Mouse (Mus musculus): ENCODE measurements around the gene Ap2b1. TPM values are rescaled to one million over a fixed set of nuclear protein-coding genes. Genes with fewer than 3 reads are reported as not detected.

The Ap2b1 gene
- polyA plus RNA-seq, 1 experiment, result 26.5 TPM

- no peak overlapping the region for H3K4me3 ChIP-seq (ENCODE audit: insufficient read depth, low read depth, low read length)
- no peak overlapping the region for H3K27ac ChIP-seq (replicated peaks; ENCODE audit: low read depth, low read length)
- H3K4me1 ChIP-seq (ENCODE audit: control insufficient read depth, insufficient read depth, insufficient read length, low read length), result no peaks in the 10 kb centered on the region; the same call in 1 of the 2 replicates
Measured at GRCm38 (mm10) chr11:83406391-83406790, 107.6 kb downstream of the Ap2b1 start.

DNA sequence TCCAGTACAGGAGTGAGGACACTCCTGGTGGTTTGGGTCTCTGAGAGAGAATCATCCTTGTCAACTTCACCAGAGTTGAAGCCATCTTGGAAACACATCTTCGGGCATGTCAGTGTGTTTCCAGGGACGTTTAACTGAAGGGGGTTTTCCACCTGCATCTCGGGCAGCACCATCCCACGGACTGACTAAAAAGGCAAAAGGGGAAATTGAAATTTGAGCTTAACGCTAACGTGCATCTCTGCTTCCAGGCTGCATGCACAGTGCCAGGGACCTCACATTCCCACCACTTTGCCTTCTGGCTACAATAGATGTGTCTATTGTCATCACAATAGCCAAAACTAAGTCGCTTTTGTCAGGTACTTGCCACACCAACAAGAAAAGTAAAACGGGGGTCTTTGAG, 109.4 kb downstream of the Ap2b1 start:
- Histone ChIP-seq H3K27ac (replicated peaks; ENCODE audit: low read depth, low read length) (no peak overlapping the region), H3K4me3 (ENCODE audit: insufficient read depth, low read depth, low read length) (no peak overlapping the region), H3K4me1 (ENCODE audit: control insufficient read depth, insufficient read depth, insufficient read length, low read length) (no peaks in the 10 kb centered on the region; the same call in 1 of the 2 replicates)

DNA sequence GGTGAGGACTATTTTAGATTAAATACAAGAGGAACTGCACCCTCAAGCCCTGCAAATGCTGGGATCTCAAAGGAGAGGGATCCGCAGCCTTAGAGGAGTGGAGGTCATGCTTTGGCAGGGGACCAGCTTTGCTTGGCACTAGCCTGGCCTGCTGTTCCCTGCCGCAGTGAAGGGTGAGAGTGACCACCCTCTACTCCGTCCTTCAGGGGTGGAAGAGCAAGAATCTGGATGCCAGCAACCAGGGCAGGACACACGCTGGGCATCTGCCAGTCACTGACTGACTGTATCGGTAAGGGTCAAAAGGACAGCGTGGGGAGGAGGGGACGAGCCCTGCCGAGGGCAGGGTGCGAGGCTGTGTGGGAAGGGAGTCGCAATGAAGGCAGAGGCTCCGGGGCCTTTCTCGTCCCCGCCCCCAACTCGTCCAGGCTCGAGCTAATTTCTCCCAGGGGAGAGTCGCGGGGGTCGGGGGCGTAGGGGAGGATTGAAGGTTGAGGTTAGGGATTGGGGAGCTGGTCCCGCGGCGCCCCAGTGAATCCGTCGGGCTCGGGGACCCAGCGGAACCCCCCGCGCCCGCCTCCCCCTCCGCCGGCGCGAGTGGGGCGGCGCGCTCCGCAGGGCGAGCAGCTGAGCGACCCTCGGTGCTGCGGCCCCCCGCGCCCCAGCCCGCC, 110.4 kb downstream of the Ap2b1 start, which contains the start of gene Rasl10b:
Gene Rasl10b, plus strand, starts transcription at position 51 of the 668 bp plus-strand sequence.
- Histone ChIP-seq H3K4me1 (ENCODE audit: control insufficient read depth, insufficient read depth, insufficient read length, low read length) (no peaks in the 10 kb centered on the region; the same call in 1 of the 2 replicates), H3K4me3 (ENCODE audit: insufficient read depth, low read depth, low read length) (peak within 1 kb of the TSS; percentile 16), H3K27ac (replicated peaks; ENCODE audit: low read depth, low read length) (no peak within 1 kb of the TSS)

- H3K27ac ChIP-seq (replicated peaks; ENCODE audit: low read depth, low read length), result no peak overlapping the region
Measured at GRCm38 (mm10) chr11:83409792-83410291, 111.0 kb downstream of the Ap2b1 start.

GRCm38 (mm10) chr11:83410510-83410909, 111.7 kb downstream of the Ap2b1 start:
- Histone ChIP-seq H3K4me3 (ENCODE audit: insufficient read depth, low read depth, low read length) (no peak overlapping the region), H3K4me1 (ENCODE audit: control insufficient read depth, insufficient read depth, insufficient read length, low read length) (no peaks in the 10 kb centered on the region; the same call in 1 of the 2 replicates)

More at GRCm38 (mm10) chr11:83409792-83410291, 111.0 kb downstream of the Ap2b1 start:
- no peaks in the 10 kb centered on the region; the same call in 1 of the 2 replicates for H3K4me1 ChIP-seq (ENCODE audit: control insufficient read depth, insufficient read depth, insufficient read length, low read length)
- peak overlapping the region; percentile 16; the same call in 1 of the 2 replicates for H3K4me3 ChIP-seq (ENCODE audit: insufficient read depth, low read depth, low read length)

GRCm38 (mm10) chr11:83417080-83417479, 118.3 kb downstream of the Ap2b1 start:
- H3K4me1 ChIP-seq (ENCODE audit: control insufficient read depth, insufficient read depth, insufficient read length, low read length), result no peaks in the 10 kb centered on the region
- H3K27ac ChIP-seq (replicated peaks; ENCODE audit: low read depth, low read length), result no peak overlapping the region
- no peak overlapping the region for H3K4me3 ChIP-seq (ENCODE audit: insufficient read depth, low read depth, low read length)

More at GRCm38 (mm10) chr11:83410510-83410909, 111.7 kb downstream of the Ap2b1 start:
- H3K27ac ChIP-seq (replicated peaks; ENCODE audit: low read depth, low read length), result no peak overlapping the region

- Histone ChIP-seq H3K27ac (replicated peaks; ENCODE audit: low read depth, low read length) (no peak overlapping the region), H3K4me3 (ENCODE audit: insufficient read depth, low read depth, low read length) (no peak overlapping the region), H3K4me1 (ENCODE audit: control insufficient read depth, insufficient read depth, insufficient read length, low read length) (no peaks in the 10 kb centered on the region)
Measured at GRCm38 (mm10) chr11:83417708-83418107, 118.9 kb downstream of the Ap2b1 start.

GRCm38 (mm10) chr11:83418566-83418965, 119.7 kb downstream of the Ap2b1 start:
- Histone ChIP-seq H3K4me3 (ENCODE audit: insufficient read depth, low read depth, low read length) (no peak overlapping the region), H3K27ac (replicated peaks; ENCODE audit: low read depth, low read length) (no peak overlapping the region)

GRCm38 (mm10) chr11:83420338-83420737, 121.5 kb downstream of the Ap2b1 start:
- Histone ChIP-seq H3K4me3 (ENCODE audit: insufficient read depth, low read depth, low read length) (no peak overlapping the region), H3K27ac (replicated peaks; ENCODE audit: low read depth, low read length) (no peak overlapping the region), H3K4me1 (ENCODE audit: control insufficient read depth, insufficient read depth, insufficient read length, low read length) (no peaks in the 10 kb centered on the region)

More at GRCm38 (mm10) chr11:83418566-83418965, 119.7 kb downstream of the Ap2b1 start:
- H3K4me1 ChIP-seq (ENCODE audit: control insufficient read depth, insufficient read depth, insufficient read length, low read length), result no peaks in the 10 kb centered on the region

DNA sequence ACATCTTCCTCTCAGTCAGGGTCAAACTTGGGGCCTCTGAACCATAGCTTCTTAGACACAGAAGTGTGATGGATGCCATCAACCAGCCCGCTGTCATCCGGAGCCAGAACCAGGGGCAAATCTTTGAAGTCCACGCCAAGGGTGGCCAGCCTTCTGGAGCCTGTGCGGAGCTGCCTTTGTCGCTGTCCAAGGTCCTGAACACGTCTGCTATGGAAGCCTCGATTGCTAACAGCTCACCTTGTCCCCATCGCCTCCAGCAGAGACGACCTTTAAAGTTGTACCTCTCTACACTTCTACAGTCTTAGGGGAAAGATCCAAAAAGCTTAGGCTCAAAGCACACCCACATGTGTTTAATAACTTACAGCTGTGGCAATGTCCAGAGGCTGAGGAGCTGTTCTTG, 122.5 kb downstream of the Ap2b1 start:
- H3K4me3 ChIP-seq (ENCODE audit: insufficient read depth, low read depth, low read length), result no peak overlapping the region
- no peak overlapping the region for H3K27ac ChIP-seq (replicated peaks; ENCODE audit: low read depth, low read length)

DNA sequence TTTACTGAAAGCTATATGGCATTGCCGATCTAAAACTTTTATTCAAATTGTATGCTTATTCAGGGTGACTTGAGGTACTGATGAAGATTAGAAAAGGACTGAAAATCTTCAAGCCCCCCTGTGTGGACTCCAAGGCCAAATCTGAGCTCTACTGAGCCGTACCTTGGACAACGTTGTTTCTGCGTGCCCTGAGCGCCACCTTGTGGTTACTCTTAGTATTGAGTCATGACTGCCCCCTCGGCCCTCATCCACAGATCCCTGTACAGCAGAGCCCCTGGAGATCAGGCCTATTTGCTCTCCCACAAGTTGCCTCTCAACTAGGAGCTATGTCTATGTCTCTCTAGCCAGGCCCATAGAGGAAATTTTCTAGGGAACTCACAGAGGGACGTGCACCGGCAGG, 125.9 kb downstream of the Ap2b1 start:
- no peak overlapping the region for H3K27ac ChIP-seq (replicated peaks; ENCODE audit: low read depth, low read length)
- no peaks in the 10 kb centered on the region for H3K4me1 ChIP-seq (ENCODE audit: control insufficient read depth, insufficient read depth, insufficient read length, low read length)
- no peak overlapping the region for H3K4me3 ChIP-seq (ENCODE audit: insufficient read depth, low read depth, low read length)

More for the DNA sequence above, 122.5 kb downstream of the Ap2b1 start:
- no peaks in the 10 kb centered on the region for H3K4me1 ChIP-seq (ENCODE audit: control insufficient read depth, insufficient read depth, insufficient read length, low read length)

GRCm38 (mm10) chr11:83426964-83427363, 128.1 kb downstream of the Ap2b1 start:
- Histone ChIP-seq H3K27ac (replicated peaks; ENCODE audit: low read depth, low read length) (no peak overlapping the region), H3K4me3 (ENCODE audit: insufficient read depth, low read depth, low read length) (no peak overlapping the region), H3K4me1 (ENCODE audit: control insufficient read depth, insufficient read depth, insufficient read length, low read length) (no peaks in the 10 kb centered on the region)

DNA sequence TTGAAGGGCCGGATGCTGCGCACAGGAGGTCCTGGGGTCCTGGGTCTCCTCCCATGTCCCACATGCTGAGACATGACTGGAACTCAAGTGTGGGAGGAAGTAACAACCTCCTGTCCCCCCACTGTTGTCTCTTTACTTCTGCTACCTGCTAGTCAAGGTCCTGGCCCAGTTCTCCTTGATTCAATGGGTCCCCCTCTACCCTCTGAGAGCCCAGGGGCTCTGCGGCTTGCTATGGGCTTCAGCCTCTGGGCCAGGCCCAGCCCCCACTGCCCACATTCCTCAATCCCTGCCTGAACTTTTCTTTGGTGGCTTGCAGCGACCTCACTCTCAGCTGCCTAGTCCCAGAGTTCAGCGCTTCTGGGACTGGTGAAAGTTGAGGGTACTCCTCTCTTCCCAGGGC, 130.5 kb downstream of the Ap2b1 start, which contains the start of gene Gas2l2:
Gene Gas2l2, minus strand, starts transcription at position 101 of the 400 bp plus-strand sequence.
- H3K4me3 ChIP-seq (ENCODE audit: insufficient read depth, low read depth, low read length), result no peak within 1 kb of the TSS
- H3K4me1 ChIP-seq (ENCODE audit: control insufficient read depth, insufficient read depth, insufficient read length, low read length), result no peaks in the 10 kb centered on the region
- H3K27ac ChIP-seq (replicated peaks; ENCODE audit: low read depth, low read length), result no peak within 1 kb of the TSS

- no peak overlapping the region for H3K27ac ChIP-seq (replicated peaks; ENCODE audit: low read depth, low read length)
- H3K4me1 ChIP-seq (ENCODE audit: control insufficient read depth, insufficient read depth, insufficient read length, low read length), result no peaks in the 10 kb centered on the region
- H3K4me3 ChIP-seq (ENCODE audit: insufficient read depth, low read depth, low read length), result no peak overlapping the region
Measured at GRCm38 (mm10) chr11:83432533-83432932, 133.7 kb downstream of the Ap2b1 start.

DNA sequence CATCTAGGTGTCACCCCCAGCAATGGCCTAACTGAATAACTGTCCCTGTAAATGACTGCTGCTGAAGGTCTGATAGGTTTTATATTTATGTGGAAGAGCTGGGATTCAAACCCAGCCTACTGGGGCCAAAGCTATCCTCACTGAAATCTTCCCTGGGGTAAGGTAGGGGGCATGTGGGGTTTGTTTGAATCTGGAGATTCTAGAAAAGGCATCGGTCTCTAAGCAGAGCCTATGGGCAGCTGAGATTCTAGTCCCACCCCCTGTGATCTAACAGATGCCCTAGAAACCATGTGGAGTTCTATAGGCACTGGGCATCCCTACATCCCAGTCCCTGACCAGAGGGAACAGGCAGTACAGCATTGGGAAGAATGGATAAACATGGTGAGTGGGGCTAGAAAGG, 138.6 kb downstream of the Ap2b1 start, which contains the start of gene 1700020L24Rik:
Gene 1700020L24Rik, plus strand, starts transcription at position 301 of the 400 bp plus-strand sequence.
- H3K27ac ChIP-seq (replicated peaks; ENCODE audit: low read depth, low read length), result no peak within 1 kb of the TSS
- H3K4me3 ChIP-seq (ENCODE audit: insufficient read depth, low read depth, low read length), result no peak within 1 kb of the TSS
- H3K4me1 ChIP-seq (ENCODE audit: control insufficient read depth, insufficient read depth, insufficient read length, low read length), result peaks cover 5% of the 10 kb centered on the region; the same call in 1 of the 2 replicates
